Mouse (Mus musculus) kidney, postnatal 0 days (tissue): ENCODE data around the gene Nell1. TPM values are rescaled to one million over a fixed set of nuclear protein-coding genes. Genes with fewer than 3 reads are reported as not detected.

Source experiments
- ATAC-seq: fragments of 200-750 bp; cut with Nextera tagmentation; replicated peaks from 2 replicates; pipeline ENCODE4 v1.8.0; 2017; ENCODE audit warnings: low read depth, moderate number of reproducible peaks, moderate TSS enrichment, moderate library complexity; ENCODE audit not compliant: low FRiP score
- DNase-seq: peaks from one replicate; pipeline ENCODE4 v3.0.0-alpha.2; 2016; ENCODE audit warnings: low spot score
- H3K27ac ChIP-seq: fragments of 300-500 bp; sonication (generic); 2 replicates; pipeline ENCODE4 v1.5.1; 2014; ENCODE audit warnings: mild to moderate bottlenecking
- H3K27me3 ChIP-seq: fragments of 300-500 bp; sonication (generic); 2 replicates; pipeline ENCODE4 v1.6.1; 2014; ENCODE audit warnings: low read length, mixed read lengths; ENCODE audit not compliant: insufficient read depth
- H3K36me3 ChIP-seq: fragments of 300-500 bp; sonication (generic); 2 replicates; pipeline ENCODE4 v1.6.1; 2014; ENCODE audit warnings: low read length, mixed read lengths; ENCODE audit not compliant: insufficient read depth
- H3K4me1 ChIP-seq: fragments of 300-500 bp; sonication (generic); replicated peaks from 2 replicates; pipeline ENCODE4 v1.6.1; 2014; ENCODE audit warnings: antibody characterized with exemption, low read length, mixed read lengths; ENCODE audit not compliant: insufficient read depth
- H3K4me2 ChIP-seq: fragments of 300-500 bp; sonication (generic); 2 replicates; pipeline ENCODE4 v1.6.1; 2014; ENCODE audit warnings: mild to moderate bottlenecking, low read length, moderate library complexity, mixed read lengths
- H3K4me3 ChIP-seq: fragments of 300-500 bp; sonication (generic); replicated peaks from 2 replicates; pipeline ENCODE4 v1.5.1; 2014; ENCODE audit warnings: low read depth, low read length
- H3K9ac ChIP-seq: fragments of 300-500 bp; sonication (generic); 2 replicates; pipeline ENCODE4 v1.6.1; 2014; ENCODE audit warnings: low read depth, low read length
- H3K9me3 ChIP-seq: fragments of 300-500 bp; sonication (generic); replicated peaks from 2 replicates; pipeline ENCODE4 v1.6.1; 2016; ENCODE audit warnings: low read length, inconsistent platforms, mixed read lengths
- CTCF ChIP-seq: IDR thresholded peaks from 2 replicates; pipeline ENCODE4 v1.5.1; 2016; ENCODE audit warnings: antibody characterized with exemption, low read depth, mild to moderate bottlenecking, moderate library complexity
- WGBS: fragments of 180-500 bp; shearing (Covaris S2); extraction: QIAGEN DNeasy Blood & Tissue Kit; methylation state at CpG from one replicate; pipeline ENCODE4 v1.1.7; 2014; 5-methylcytosine and 5-hydroxymethylcytosine counted together
- polyA plus RNA-seq: library from polyadenylated mRNA; unstranded; fragments of >200 nt; fragmentation: Nextera tagmentation; extraction: Ambion mirVana; gene quantifications from 2 replicates; pipeline ENCODE4 v1.2.1, GENCODE M21; 2015

The Nell1 gene
- polyA plus RNA-seq, 1 experiment from 2014 or later = 7.4 TPM

DNA sequence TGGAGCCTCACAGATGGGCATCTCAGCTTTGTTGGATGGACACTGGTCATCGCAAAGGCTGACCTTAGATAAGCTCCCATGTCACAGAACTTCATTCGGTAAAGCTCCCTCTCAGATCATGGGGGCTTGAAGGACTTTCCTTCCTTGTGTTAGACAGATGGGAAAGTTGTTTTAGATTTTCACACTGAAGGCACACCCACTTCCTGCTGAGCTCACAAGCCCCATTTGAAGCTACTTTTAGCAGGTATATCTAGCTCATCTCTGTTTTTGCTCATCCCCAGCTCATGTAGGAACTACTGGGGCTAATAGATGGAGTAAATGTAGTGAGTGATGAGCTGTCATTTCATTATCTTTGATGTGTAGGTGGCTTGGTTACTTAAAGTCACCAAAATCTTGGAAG, 252.0 kb downstream of the Nell1 start:
- Histone ChIP-seq H3K27ac (no peak overlapping the region), H3K36me3 (no peaks in the 10 kb centered on the region), H3K4me3 (no peak overlapping the region), H3K9me3 (no peaks in the 10 kb centered on the region), H3K4me1 (no peaks in the 10 kb centered on the region), H3K9ac (no peak overlapping the region), H3K4me2 (no peak overlapping the region), H3K27me3 (no peaks in the 10 kb centered on the region)
- ATAC-seq = no peak
- DNase-seq = no peak
- WGBS = 84% methylated on average over 2 of the region's 2 CpGs
- no peak for TF ChIP-seq CTCF

DNA sequence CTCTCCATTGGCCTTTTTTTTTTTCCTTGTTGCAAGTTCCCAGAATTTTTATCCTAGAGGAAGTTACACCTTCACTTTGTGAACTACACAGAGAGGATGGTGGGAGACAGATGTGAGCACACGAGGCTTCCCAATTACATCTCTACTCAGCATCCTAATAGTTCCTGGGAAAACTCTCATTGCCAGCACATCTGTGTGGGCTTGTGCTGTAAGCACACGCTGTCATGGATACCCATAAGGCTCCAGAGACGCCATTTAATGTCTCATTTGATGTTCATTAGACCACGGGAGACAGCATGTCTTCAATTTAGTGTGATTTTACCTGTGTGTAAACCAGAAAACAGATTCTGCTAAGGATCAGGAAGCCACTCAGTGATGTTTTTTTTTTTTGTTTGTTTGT, 253.6 kb downstream of the Nell1 start:
- no peak overlapping the region for H3K27ac ChIP-seq
- no peak for ATAC-seq
- TF ChIP-seq CTCF = no peak
- no peak overlapping the region for H3K9ac ChIP-seq
- no peak overlapping the region for H3K4me3 ChIP-seq
- H3K36me3 ChIP-seq = no peaks in the 10 kb centered on the region
- H3K9me3 ChIP-seq = no peaks in the 10 kb centered on the region
- no peak for DNase-seq
- no peaks in the 10 kb centered on the region for H3K4me1 ChIP-seq
- no peak overlapping the region for H3K4me2 ChIP-seq
- 59% methylated on average over 4 of the region's 4 CpGs for WGBS
- H3K27me3 ChIP-seq = no peaks in the 10 kb centered on the region

DNA sequence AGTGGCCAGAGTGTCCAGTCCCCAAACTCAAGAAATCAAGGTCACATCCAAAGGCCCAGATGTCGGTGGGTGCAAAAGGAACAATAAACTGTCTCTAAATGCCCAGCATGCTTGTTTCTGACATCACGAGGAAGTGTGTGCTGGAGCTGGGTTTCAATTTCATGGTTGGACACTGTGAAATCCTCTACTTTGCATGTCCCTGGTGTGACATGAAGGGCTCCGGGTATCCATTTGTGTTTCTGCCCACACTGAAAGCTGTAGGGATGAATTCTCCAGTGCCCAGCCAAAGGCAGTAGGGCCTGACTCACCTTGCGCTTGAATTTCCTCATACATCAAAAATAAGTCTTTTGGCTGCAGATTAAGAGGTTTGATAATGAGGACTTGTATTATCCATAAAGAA, 266.5 kb downstream of the Nell1 start:
- no peak for ATAC-seq
- H3K4me2 ChIP-seq = no peak overlapping the region
- H3K36me3 ChIP-seq = no peaks in the 10 kb centered on the region
- H3K4me3 ChIP-seq = no peak overlapping the region
- WGBS = 87% methylated on average over 4 of the region's 4 CpGs
- TF ChIP-seq CTCF = no peak
- H3K27me3 ChIP-seq = no peaks in the 10 kb centered on the region
- no peak for DNase-seq
- no peaks in the 10 kb centered on the region for H3K4me1 ChIP-seq
- no peaks in the 10 kb centered on the region for H3K9me3 ChIP-seq
- H3K9ac ChIP-seq = no peak overlapping the region
- no peak overlapping the region for H3K27ac ChIP-seq

DNA sequence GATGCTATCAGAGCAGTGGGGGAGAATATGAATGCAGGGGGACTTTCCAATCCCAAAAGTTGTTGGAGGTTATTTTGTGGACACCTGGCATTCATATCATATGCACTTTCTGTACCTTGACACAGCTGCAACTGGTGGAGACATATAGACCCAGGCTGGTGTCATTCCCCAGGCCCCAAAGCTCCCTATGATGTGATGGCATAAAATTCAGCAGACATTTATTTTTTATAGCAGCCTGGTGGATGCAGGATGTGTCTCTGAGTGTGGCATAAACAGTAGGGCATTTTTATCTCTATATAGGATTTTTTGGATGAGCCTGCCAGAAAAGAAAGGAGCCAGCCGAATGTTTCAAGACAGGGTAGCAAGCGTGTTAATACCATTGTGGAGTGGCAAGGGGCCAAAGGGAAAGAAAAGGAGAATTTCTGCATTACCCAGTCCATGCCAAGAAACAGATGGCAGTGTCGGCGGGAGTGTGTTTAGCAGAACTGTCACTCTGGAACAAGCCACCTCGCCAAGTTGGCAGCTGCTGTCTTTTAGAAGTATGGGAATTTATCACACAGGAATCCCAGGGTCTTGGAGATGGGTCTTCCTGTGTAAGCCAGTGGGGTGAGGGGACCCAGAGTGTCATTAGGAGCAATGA, 267.1 kb downstream of the Nell1 start:
- Histone ChIP-seq H3K4me1 (no peaks in the 10 kb centered on the region), H3K27me3 (no peaks in the 10 kb centered on the region), H3K4me2 (no peak overlapping the region), H3K9ac (no peak overlapping the region), H3K27ac (no peak overlapping the region), H3K4me3 (no peak overlapping the region), H3K36me3 (no peaks in the 10 kb centered on the region), H3K9me3 (no peaks in the 10 kb centered on the region)
- no peak for DNase-seq
- 59% methylated on average over 5 of the region's 5 CpGs for WGBS
- TF ChIP-seq CTCF = no peak
- no peak for ATAC-seq

DNA sequence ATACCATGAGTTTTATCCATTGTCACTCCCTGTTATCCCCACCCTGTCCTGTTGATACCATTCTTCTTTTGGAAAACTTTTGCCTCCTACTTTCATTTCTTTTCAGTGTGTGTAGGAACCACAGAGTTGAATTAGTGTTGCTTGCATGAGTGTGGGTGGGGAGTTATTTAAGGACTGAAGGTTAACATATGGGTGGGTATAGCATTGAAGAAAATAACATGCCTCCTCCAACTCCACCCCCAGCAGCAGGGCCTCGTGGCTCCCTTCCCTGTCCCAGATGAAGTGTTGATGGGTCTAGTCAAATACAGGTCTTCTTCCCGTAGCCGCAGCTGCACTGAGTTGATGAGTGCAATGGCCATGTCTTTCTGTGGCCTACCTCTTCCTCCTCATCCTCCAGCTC, 278.5 kb downstream of the Nell1 start:
- no peak overlapping the region for H3K9ac ChIP-seq
- no peaks in the 10 kb centered on the region for H3K4me1 ChIP-seq
- H3K36me3 ChIP-seq = no peaks in the 10 kb centered on the region
- no peaks in the 10 kb centered on the region for H3K9me3 ChIP-seq
- ATAC-seq = no peak
- H3K4me2 ChIP-seq = no peak overlapping the region
- H3K27me3 ChIP-seq = no peaks in the 10 kb centered on the region
- 87% methylated on average over 3 of the region's 3 CpGs for WGBS
- TF ChIP-seq CTCF = no peak
- H3K27ac ChIP-seq = no peak overlapping the region
- H3K4me3 ChIP-seq = no peak overlapping the region
- no peak for DNase-seq

DNA sequence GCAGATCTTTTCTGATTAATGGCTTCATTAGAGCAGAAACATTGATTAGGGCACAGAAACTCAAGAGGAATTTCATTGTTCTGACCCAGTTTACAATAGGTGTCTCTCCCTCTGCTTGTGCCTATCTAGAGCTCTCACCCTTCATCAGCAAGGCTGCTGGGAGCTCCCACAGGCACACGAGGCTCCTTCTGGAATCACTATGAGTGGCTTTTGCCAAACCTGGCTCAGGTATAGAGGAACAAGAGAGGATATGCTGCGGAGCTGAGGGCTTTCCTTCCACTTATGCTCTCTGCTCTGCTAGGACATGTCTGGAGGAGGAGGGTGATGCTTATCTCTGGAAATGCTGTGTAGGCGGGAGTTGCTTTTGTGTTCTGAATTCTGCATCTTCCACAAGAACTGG, 285.4 kb downstream of the Nell1 start:
- 76% methylated on average over 3 of the region's 3 CpGs for WGBS
- Histone ChIP-seq H3K4me1 (no peaks in the 10 kb centered on the region), H3K36me3 (no peaks in the 10 kb centered on the region), H3K27me3 (no peaks in the 10 kb centered on the region), H3K4me2 (no peak overlapping the region), H3K4me3 (no peak overlapping the region), H3K9me3 (no peaks in the 10 kb centered on the region), H3K27ac (no peak overlapping the region), H3K9ac (no peak overlapping the region)
- ATAC-seq = no peak
- no peak for TF ChIP-seq CTCF
- no peak for DNase-seq

DNA sequence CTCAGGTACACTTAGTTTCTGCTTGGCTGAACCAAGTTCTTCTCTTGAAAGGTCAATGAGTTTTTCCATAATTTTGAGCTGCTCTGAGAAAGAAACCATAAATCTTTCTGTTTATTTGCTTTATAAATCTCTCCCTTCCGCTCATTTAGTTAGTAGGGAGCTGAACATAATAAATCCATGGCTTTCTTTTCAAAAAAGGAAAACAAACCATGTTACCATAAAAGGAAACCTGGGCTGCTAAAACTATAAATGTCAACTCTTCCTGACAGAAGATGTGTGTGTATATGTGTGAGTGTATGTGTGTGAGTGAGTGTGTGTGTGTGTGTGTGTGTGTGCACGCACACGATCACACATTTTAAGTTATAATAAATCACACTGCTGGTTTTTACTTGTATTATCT, 320.8 kb downstream of the Nell1 start:
- 33% methylated on average over 3 of the region's 3 CpGs for WGBS
- Histone ChIP-seq H3K27ac (no peak overlapping the region), H3K4me2 (no peak overlapping the region), H3K9ac (no peak overlapping the region), H3K27me3 (no peaks in the 10 kb centered on the region), H3K4me1 (no peaks in the 10 kb centered on the region), H3K36me3 (no peaks in the 10 kb centered on the region), H3K4me3 (no peak overlapping the region), H3K9me3 (no peaks in the 10 kb centered on the region)
- ATAC-seq = 0 out of 2 replicates have a peak, but pooled peaks have one; percentile 29
- DNase-seq = peak; percentile 86
- no peak for TF ChIP-seq CTCF
